Mouse (Mus musculus): ENCODE measurements around the gene Rimbp3.

Gene Rimbp3

GRCm38 (mm10) chr16:17258917-17259316, 50.5 kb downstream of the Rimbp3 start:
- DNase-seq = no peak

DNA sequence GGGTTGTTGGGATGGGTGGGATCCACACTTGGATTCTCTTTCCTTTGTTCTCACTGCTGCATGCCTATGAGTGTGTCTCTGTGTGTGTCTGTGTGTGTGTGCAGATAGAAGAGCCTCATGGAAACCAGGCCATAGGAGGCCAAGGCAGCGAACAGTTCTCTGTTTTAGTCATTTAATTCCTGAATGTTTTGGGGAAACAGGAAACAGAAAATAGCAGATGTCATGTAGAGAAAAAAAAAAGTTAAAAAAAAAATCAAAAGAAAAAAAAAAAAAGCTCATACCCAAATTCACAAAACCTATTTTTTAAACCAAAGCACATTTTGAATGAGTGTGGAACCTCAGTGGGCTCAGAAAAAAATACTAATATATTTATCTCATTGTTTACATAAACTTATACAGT, 52.9 kb downstream of the Rimbp3 start:
- no peak for DNase-seq

All from kidney, adult 8-10 months (tissue).